Mouse (Mus musculus): ENCODE measurements around the gene Creb3l1.

Gene Creb3l1

DNA sequence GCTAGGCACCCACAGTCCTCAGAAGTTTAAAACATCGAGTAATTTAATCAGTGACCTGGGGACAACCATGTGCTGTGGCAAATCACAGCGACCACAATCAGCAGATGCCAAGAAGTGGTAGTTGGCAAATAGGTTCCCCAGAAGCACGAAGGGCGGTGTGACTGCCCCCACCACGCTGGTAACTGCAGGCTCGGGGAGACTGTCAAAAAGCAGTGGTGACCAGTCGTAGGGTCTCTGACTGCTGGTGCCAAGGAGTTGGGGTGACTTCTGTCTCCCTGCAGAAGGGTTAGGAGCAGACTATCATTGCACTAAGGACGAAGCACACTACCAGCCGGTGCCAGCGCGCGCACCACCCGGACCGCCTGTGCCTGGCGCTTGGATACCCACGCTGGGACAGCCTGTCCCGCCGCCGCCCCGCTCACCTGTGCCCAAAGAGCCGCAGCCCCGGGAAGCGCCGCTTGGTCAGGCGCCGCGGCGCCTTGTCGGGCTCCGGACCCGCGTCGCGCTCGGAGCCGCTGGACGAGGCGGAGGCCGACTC is 61.4 kb downstream of the Creb3l1 start:
- DNase-seq = peak; percentile 56

- peak; percentile 55 for DNase-seq
Observed at GRCm38 (mm10) chr2:91961901-91962761, 62.2 kb downstream of the Creb3l1 start.

DNA sequence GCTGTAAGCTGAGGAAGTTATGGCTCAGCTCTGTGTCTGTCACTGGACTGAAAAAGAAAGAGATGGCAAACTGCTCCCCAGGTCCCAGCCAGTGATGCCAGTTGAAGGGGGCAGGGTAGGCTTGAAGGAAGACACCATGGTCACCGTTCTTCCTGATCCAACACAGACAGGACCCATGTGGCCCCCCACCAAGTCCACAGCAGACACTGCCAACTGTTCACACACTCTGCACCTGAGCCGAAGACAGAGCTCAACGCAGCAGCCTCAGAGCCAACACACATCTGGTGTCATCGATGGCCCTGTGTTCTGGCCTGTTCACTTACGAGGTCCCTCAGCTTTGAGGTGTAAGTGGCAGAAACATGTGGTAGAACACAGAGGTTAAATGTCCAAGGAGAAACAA is 63.8 kb downstream of the Creb3l1 start:
- no peak for DNase-seq

GRCm38 (mm10) chr2:91959544-91960410 is 64.5 kb downstream of the Creb3l1 start:
- DNase-seq = peak; percentile 41

DNA sequence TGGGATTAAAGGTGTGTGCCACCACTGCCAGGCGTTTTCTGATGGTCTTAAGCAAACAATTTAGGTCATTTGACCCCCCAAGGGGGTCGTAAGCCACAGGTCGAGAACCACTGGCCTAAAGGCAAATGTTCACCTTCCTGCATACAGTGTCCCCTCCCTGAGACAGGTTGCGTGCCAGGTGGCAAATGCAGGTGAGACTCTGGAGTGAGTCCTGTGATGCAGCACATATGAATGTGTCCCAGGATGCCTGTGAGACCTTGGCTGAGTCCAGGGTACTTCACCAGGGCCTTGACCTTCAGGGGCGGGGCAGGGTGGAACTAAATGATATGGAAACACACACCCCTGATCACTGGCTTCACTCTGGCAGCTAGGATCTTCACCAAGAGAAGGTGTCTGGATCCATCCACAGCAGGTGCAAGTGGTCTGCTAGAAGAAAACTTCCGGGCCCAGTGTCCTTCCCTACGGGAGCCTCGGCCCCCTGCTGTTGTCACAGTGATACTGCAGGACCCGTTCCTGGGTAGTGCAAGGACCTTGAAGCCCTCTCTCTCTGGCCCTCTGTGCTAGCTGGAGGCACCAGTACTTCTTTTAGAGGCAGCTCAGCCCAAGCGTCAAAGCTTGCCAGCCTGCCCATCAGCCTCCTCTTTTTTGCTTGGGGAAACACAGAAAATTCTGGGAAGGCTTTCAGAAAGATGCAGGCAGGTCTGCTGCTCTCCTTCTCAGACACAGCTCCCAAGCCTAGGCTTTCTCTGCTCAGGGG is 65.4 kb downstream of the Creb3l1 start:
- peak; percentile 64 for DNase-seq

DNA sequence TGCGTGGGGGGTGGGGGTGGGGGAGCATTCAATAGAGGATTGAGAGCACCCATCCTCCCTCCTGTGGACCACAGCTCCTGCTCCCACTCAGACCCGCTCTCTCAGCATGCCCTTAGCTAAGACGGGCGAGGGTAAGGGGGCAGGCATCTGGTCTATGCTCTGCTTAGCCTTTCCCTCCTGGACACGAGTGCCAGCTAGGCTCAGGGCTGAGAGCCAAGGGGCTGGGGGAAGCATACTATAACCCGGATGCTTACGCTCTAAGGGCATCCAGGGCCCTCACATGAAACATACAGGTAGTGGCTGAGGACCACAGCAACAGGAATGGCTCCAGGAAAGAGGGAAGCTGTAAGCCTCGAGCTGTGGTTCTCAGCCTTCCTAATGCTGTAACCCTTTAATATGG is 66.3 kb downstream of the Creb3l1 start:
- no peak for DNase-seq

DNA sequence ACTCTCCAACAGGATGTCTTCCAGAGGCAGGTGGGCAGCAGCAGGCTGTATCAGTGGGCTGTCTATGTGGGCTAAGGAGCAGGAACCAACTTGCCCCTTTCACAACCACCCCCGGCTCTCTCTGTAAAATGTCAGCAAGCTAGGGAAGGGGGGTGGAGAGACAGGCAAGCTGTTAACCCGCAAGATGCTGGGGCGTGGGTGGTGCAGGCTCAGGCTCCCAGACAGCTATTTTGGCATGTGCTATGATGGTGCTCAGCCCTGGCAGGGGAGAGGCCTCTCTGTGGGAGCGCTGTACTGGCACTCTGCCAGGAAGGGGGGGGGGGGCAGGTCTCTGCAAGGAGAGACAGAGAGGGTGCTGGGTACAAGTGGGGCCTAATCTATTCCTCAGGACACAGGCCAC is 67.2 kb downstream of the Creb3l1 start:
- no peak for DNase-seq

DNA sequence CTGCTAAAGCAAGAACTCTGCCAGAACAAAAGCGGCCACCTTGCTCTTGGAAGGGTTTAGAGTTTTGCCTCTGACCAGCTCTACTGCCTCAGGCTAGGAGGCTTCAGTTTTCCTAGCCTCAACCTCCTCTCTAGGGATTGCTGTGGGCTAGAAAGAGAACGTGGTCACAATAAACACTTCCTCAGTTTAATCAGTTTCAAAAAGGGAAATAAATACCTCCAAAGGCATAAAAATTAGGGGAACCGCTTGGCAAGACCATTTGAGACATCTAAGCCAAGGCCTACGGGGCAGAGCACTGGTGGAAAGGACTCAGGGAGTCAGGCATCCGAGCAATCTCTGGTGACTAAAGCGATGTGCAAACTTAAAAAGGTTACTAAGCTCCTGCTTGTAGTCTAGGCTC is 68.4 kb downstream of the Creb3l1 start:
- DNase-seq = no peak

DNA sequence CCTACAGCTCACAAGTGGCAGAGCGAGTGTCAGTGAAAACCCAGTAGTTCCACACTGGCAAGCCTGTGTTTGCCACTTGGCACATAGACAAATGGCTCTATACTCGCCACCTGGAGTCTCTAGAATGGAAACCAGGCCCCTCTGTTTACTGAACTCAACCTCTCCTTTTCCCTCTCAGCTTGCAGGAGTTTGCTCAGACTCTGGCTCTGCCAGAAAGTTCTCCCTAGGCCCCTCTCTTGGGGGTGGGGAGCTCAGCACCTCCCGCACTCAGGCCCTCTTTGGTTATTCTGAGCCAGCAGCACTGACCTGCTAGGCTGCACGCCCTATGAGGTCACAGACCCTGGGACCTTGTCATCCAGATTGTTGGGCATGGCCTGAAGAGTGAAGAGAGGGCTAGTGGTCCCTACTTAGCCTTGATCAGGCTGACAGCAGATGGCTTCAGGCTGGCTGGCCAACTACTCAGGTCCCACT is 69.1 kb downstream of the Creb3l1 start:
- no peak for DNase-seq

GRCm38 (mm10) chr2:91953825-91954224 is 70.5 kb downstream of the Creb3l1 start:
- DNase-seq = peak; percentile 64

DNA sequence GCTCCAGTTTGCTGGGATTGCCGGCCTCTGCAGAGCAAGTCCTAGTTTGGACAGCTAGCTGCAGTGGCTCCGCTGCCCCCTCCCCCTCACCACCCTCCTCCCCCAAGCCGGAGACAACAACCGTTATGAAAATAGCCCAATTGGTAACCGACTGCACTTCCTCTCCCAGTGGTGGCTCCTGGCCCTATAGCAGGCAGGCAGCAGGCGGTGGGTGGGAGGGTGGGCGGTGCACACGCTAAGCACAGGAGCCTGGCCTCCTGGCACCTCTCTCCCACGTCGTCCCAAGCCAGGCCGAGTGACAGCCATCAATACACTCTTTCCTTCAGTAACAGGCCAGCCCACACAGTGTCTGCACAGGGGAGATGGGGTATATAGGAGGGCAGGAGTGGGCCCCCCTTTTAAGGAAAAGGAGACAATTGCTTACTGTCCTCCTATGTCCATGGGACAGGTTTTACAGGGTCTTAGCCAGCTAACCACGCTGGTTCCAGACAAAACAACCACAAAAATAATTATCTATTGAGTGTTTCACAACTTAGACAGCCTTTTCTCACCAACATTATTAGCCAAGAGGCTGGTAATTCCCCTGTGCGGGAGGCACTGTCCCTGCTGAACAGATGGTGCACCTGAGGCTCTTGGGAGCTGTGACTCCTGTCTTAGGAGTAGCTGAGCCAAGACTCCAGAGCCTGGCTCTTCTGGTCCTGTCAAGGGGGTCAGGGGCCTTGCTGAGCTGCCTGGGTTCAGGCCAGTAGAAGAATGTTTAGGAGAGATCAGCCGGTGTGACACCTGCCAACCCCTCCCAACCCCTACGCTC is 73.8 kb downstream of the Creb3l1 start:
- DNase-seq = peak; percentile 21

GRCm38 (mm10) chr2:91949411-91950274 is 74.7 kb downstream of the Creb3l1 start:
- peak; percentile 78 for DNase-seq

DNA sequence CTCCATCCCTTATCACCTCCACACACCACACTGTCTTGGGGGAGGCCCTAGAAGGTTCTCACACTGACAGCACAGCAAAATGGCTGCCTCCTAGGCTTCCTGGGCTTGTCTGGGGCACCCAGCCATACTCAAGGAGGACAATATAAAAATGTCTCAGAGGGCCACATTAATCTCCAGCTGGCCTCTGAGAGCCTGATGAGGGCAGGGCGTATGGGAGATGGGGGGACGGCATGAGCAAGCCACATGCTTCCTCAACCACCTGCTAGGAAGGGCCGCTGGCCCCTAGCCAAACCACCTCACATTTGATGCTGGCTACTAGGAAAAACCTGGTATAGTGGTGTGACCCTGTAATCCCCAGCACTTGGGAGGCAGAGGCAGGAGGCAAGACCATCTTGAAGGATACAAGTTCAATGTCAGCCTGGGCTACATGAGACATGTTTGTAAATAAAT is 75.5 kb downstream of the Creb3l1 start:
- no peak for DNase-seq

GRCm38 (mm10) chr2:91948151-91948509 is 76.2 kb downstream of the Creb3l1 start:
- DNase-seq = no peak

GRCm38 (mm10) chr2:91947397-91948150 is 76.7 kb downstream of the Creb3l1 start:
- DNase-seq = no peak

DNA sequence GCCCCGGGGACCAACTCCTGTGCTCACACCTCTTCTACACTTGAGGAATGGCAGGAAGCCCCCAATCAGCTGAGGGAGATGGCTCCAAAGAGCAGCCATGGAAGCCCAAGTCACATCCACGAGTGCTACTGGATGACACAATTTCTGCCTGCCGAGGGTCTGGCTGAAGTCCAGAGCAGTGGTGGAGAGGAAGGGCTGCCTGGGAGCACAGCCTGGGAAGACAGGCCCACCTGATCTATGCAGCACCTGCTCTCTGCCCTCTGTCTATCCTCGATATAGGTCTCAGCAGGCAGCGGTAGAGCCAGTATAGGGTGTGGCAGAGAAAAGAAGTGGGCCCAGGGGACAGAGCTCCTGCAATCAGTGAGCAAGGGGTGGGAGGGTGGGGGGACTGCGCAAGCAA is 77.5 kb downstream of the Creb3l1 start:
- DNase-seq = no peak

DNA sequence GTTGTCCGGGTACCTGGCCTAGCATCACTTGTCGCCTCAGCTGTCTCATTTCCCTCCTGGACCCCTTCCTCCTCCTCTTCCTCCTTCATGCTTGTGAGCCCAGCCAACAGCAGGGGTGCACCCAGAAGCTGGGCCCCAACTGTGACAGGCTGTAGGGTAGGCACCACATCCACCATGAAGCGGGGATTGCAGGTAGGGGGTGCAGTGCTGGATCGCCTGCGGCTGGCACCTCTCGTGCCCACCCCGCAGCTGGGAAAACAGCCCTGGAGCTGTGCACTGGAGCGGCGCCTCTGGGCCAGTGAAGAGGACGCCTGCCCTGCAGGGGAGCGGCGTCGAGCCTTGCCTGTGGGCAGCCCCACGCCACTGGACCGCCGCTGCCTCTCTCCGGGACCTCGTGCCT is 78.8 kb downstream of the Creb3l1 start, which contains the start of gene Gm9821:
TSS of gene Gm9821 (plus strand) at position 221 of the 400 bp plus-strand sequence.
- no peak for DNase-seq

GRCm38 (mm10) chr2:91944170-91944950 is 79.9 kb downstream of the Creb3l1 start:
- DNase-seq = peak; percentile 81

- DNase-seq = no peak
Observed at GRCm38 (mm10) chr2:91942356-91942755, 81.9 kb downstream of the Creb3l1 start.

Measured in kidney, adult 18-20 months (tissue).